Mouse (Mus musculus) ES-Bruce4 (cell line): ENCODE data around the gene Pde11a.

Source experiments
- CTCF ChIP-seq: IDR thresholded peaks from one replicate; pipeline ENCODE4 v1.8.1; 2011; ENCODE audit warnings: low read depth, low read length
- EP300 ChIP-seq: IDR thresholded peaks from 2 replicates; pipeline ENCODE4 v1.6.1; 2011; ENCODE audit warnings: low read depth, low read length; ENCODE audit not compliant: insufficient read depth
- POLR2A ChIP-seq: IDR thresholded peaks from one replicate; pipeline ENCODE4 v1.8.1; 2011; ENCODE audit warnings: low read length; ENCODE audit not compliant: insufficient read depth

GRCm38 (mm10) chr2:76119848-76120247, 218.7 kb downstream of the Pde11a start:
- TF ChIP-seq POLR2A (no peak), CTCF (peak; percentile 50), EP300 (no peak)
